Mouse (Mus musculus) E14TG2a.4 (cell line): ENCODE results near the gene Hes3.

ENCODE experiments used
- H3K27me3 ChIP-seq: 2 replicates; pipeline ENCODE4 v1.6.1; 2014; ENCODE audit warnings: low read length, control low read depth; ENCODE audit not compliant: insufficient read depth
- H3K36me3 ChIP-seq: 2 replicates; pipeline ENCODE4 v1.6.1; 2014; ENCODE audit warnings: low read length, control low read depth; ENCODE audit not compliant: insufficient read depth
- H3K4me1 ChIP-seq: replicated peaks from 2 replicates; pipeline ENCODE4 v1.6.1; 2014; ENCODE audit warnings: low read depth, low read length, control low read depth
- H3K4me3 ChIP-seq: replicated peaks from 2 replicates; pipeline ENCODE4 v1.5.1; 2014; ENCODE audit warnings: mild to moderate bottlenecking, low read length
- H3K9me3 ChIP-seq: 2 replicates; pipeline ENCODE4 v1.6.1; 2014; ENCODE audit warnings: low read length, control low read depth
- CTCF ChIP-seq: conservative IDR thresholded peaks from 2 replicates; pipeline ENCODE4 v1.5.1; 2014; ENCODE audit warnings: low read length
- NANOG ChIP-seq: IDR thresholded peaks from 2 replicates; pipeline ENCODE4 v1.6.1; 2014; ENCODE audit warnings: borderline replicate concordance, low read length, mixed read lengths
- POU5F1 ChIP-seq: IDR thresholded peaks from 2 replicates; pipeline ENCODE4 v1.6.1; 2014; ENCODE audit warnings: low read length, borderline replicate concordance

Gene Hes3

GRCm38 (mm10) chr4:152291562-152291961 lies at the start of gene Hes3:
TSS of gene Hes3 (minus strand) at chr4:152291662.
- Histone ChIP-seq H3K4me1 (peaks cover 86% of the 10 kb centered on the region), H3K4me3 (peak within 1 kb of the TSS; percentile 69), H3K36me3 (no peaks in the 10 kb centered on the region), H3K9me3 (peaks cover 7% of the 10 kb centered on the region; the same call in 1 of the 2 replicates), H3K27me3 (peaks cover 35% of the 10 kb centered on the region)
- no peak for TF ChIP-seq NANOG
- no peak for TF ChIP-seq CTCF
- no peak for TF ChIP-seq POU5F1

- Histone ChIP-seq H3K27me3 (peaks cover 31% of the 10 kb centered on the region), H3K36me3 (peaks cover 6% of the 10 kb centered on the region; the same call in 1 of the 2 replicates), H3K4me1 (peaks cover 67% of the 10 kb centered on the region), H3K9me3 (no peaks in the 10 kb centered on the region), H3K4me3 (peak overlapping the region; percentile 81)
- TF ChIP-seq POU5F1 (no peak), CTCF (no peak), NANOG (no peak)
Observed at GRCm38 (mm10) chr4:152340584-152341284, 49.3 kb upstream of the Hes3 start.

GRCm38 (mm10) chr4:152339293-152339790 lies 47.9 kb upstream of the Hes3 start:
- Histone ChIP-seq H3K4me1 (peaks cover 64% of the 10 kb centered on the region), H3K36me3 (peaks cover 19% of the 10 kb centered on the region), H3K9me3 (no peaks in the 10 kb centered on the region), H3K27me3 (peaks cover 31% of the 10 kb centered on the region), H3K4me3 (peak overlapping the region; percentile 81)
- TF ChIP-seq NANOG (no peak), POU5F1 (no peak), CTCF (no peak)

GRCm38 (mm10) chr4:152338419-152339292 lies 47.2 kb upstream of the Hes3 start, which contains the start of gene Chd5:
TSS of gene Chd5 (plus strand) at chr4:152338651.
- Histone ChIP-seq H3K36me3 (peaks cover 26% of the 10 kb centered on the region), H3K4me3 (peak within 1 kb of the TSS; percentile 81), H3K27me3 (peaks cover 31% of the 10 kb centered on the region), H3K9me3 (no peaks in the 10 kb centered on the region), H3K4me1 (peaks cover 64% of the 10 kb centered on the region)
- TF ChIP-seq POU5F1 (no peak), CTCF (no peak), NANOG (no peak)

- Histone ChIP-seq H3K4me3 (no peak overlapping the region), H3K36me3 (peaks cover 35% of the 10 kb centered on the region), H3K4me1 (peaks cover 63% of the 10 kb centered on the region), H3K27me3 (peaks cover 31% of the 10 kb centered on the region), H3K9me3 (no peaks in the 10 kb centered on the region)
- TF ChIP-seq NANOG (no peak), POU5F1 (no peak)
Observed at GRCm38 (mm10) chr4:152337772-152338171, 46.3 kb upstream of the Hes3 start.

- Histone ChIP-seq H3K4me1 (peaks cover 75% of the 10 kb centered on the region), H3K27me3 (peaks cover 17% of the 10 kb centered on the region), H3K4me3 (peak overlapping the region; percentile 60), H3K36me3 (peaks cover 77% of the 10 kb centered on the region), H3K9me3 (no peaks in the 10 kb centered on the region)
- TF ChIP-seq POU5F1 = no peak
- TF ChIP-seq CTCF = no peak
- TF ChIP-seq NANOG = no peak
Observed at GRCm38 (mm10) chr4:152333587-152333986, 42.1 kb upstream of the Hes3 start.

- H3K36me3 ChIP-seq = peaks cover 82% of the 10 kb centered on the region
- H3K4me1 ChIP-seq = peaks cover 76% of the 10 kb centered on the region
- H3K9me3 ChIP-seq = no peaks in the 10 kb centered on the region
- peaks cover 13% of the 10 kb centered on the region for H3K27me3 ChIP-seq
- H3K4me3 ChIP-seq = peak overlapping the region; percentile 60
- TF ChIP-seq NANOG (no peak), CTCF (peak; percentile 92), POU5F1 (no peak)
Observed at GRCm38 (mm10) chr4:152332952-152333351, 41.5 kb upstream of the Hes3 start.

GRCm38 (mm10) chr4:152328691-152329090 lies 37.2 kb upstream of the Hes3 start:
- H3K27me3 ChIP-seq = no peaks in the 10 kb centered on the region
- TF ChIP-seq CTCF = peak; percentile 54
- no peak for TF ChIP-seq NANOG
- TF ChIP-seq POU5F1 = no peak
- peaks cover 77% of the 10 kb centered on the region for H3K4me1 ChIP-seq
- H3K4me3 ChIP-seq = peak overlapping the region; percentile 99
- H3K36me3 ChIP-seq = peaks cover 75% of the 10 kb centered on the region
- no peaks in the 10 kb centered on the region for H3K9me3 ChIP-seq
